Mouse (Mus musculus) embryonic facial prominence, embryonic 10.5 days (tissue): ENCODE data around the gene Zfp574. TPM values are rescaled to one million over a fixed set of nuclear protein-coding genes. Genes with fewer than 3 reads are reported as not detected.
A peak's percentile ranks its signal among the peaks of the same experiment; 100 is the strongest.

Experiments
- DNase-seq: peaks from one replicate; pipeline ENCODE4 v3.0.0-alpha.2; 2017; ENCODE audit warnings: low spot score
- H3K27ac ChIP-seq: fragments of 300-500 bp; sonication (generic); replicated peaks from 2 replicates; pipeline ENCODE4 v1.5.1; 2016; ENCODE audit warnings: mild to moderate bottlenecking
- H3K27me3 ChIP-seq: fragments of 300-500 bp; sonication (generic); replicated peaks from 2 replicates; pipeline ENCODE4 v1.6.1; 2016; ENCODE audit warnings: low read depth, mild to moderate bottlenecking; ENCODE audit not compliant: poor library complexity, severe bottlenecking
- H3K36me3 ChIP-seq: fragments of 300-500 bp; sonication (generic); replicated peaks from 2 replicates; pipeline ENCODE4 v1.6.1; 2016; ENCODE audit warnings: mild to moderate bottlenecking, moderate library complexity
- H3K4me1 ChIP-seq: fragments of 300-500 bp; sonication (generic); 2 replicates; pipeline ENCODE4 v1.6.1; 2016
- H3K4me3 ChIP-seq: fragments of 300-500 bp; sonication (generic); 2 replicates; pipeline ENCODE4 v1.5.1; 2016; ENCODE audit warnings: mild to moderate bottlenecking, moderate library complexity
- H3K9me3 ChIP-seq: fragments of 300-500 bp; sonication (generic); 2 replicates; pipeline ENCODE4 v1.6.1; 2016; ENCODE audit warnings: mild to moderate bottlenecking
- WGBS: fragments of 180-500 bp; shearing (Covaris S2); methylation state at CpG from one replicate; pipeline ENCODE4 v1.1.7; 2016; 5-methylcytosine and 5-hydroxymethylcytosine counted together
- polyA plus RNA-seq: library from polyadenylated mRNA; unstranded; fragments of >200 nt; fragmentation: Nextera tagmentation; extraction: Ambion mirVana; gene quantifications from 2 replicates; pipeline ENCODE4 v1.2.1, GENCODE M21; 2016

The Zfp574 gene
- polyA plus RNA-seq, 1 experiment from 2014 or later = 44.4 TPM

DNA sequence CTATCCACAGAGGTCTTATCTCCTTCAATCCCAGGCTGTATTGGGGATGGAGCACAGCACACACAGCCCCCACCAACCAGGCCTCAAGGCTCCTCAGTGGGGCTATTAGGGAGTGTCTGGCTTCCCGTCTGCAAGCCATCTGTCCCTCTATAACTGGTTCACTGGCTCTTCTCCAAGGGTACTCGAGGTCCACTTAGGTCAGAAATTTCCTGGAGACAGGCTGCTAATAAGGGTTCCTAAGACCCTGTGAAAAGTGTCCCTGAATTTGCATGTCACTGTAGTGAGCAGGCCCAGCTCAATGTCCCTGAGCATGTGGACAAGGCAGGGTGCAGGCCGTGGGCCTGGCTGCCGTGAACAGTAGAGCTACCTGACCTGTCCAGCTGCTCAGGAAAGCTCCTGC, 15.4 kb upstream of the Zfp574 start:
- peaks cover 97% of the 10 kb centered on the region for H3K36me3 ChIP-seq
- H3K9me3 ChIP-seq = no peaks in the 10 kb centered on the region; the same call in 1 of the 2 replicates
- 82% methylated on average over 4 of the region's 4 CpGs for WGBS

DNA sequence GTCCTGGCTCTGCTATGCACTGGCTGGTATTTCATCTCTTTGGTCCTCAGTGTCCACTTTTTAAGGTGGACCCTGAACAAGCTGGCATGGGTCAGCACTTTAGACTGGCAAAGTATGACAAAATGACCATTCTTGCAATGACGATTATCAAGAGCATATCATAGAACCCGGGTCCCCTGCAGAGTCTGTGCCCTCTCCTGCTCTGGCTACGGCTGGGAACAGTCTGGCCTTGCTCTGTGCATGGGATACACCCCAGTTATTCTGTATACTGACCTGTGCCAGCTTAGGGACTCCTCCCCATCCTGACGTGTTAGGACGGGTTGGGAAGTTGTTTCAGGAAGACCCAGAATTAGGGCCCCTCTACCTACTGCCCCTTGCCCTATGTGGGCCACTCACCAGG, 14.5 kb upstream of the Zfp574 start:
- Histone ChIP-seq H3K4me3 (no peak overlapping the region), H3K27me3 (no peaks in the 10 kb centered on the region), H3K27ac (no peak overlapping the region), H3K4me1 (no peaks in the 10 kb centered on the region), H3K36me3 (peaks cover 97% of the 10 kb centered on the region), H3K9me3 (no peaks in the 10 kb centered on the region; the same call in 1 of the 2 replicates)
- 91% methylated on average over 5 of the region's 5 CpGs for WGBS
- no peak for DNase-seq

More for the DNA sequence above, 15.4 kb upstream of the Zfp574 start:
- no peak for DNase-seq
- Histone ChIP-seq H3K4me1 (no peaks in the 10 kb centered on the region), H3K27me3 (no peaks in the 10 kb centered on the region), H3K27ac (no peak overlapping the region), H3K4me3 (no peak overlapping the region)

DNA sequence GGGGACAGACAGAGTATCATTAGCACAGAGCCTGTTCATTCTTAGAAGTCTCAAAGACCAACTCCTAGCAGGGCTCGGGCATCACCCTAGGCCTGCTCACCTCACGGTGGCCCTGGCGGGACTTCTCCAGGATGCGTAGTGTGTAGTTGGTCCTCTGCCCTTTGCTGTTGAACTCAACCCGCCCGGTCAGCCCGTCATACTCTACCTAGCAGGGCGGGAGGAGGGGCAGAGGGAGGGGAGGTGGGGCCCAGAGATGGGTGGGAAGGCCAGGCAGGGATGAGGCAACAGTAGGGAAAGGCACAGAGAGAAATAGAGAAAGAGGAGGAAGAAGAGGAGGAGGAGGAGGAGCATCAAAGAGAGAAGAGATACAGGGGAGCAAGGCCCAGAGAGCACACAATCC, 14.0 kb upstream of the Zfp574 start:
- no peaks in the 10 kb centered on the region for H3K27me3 ChIP-seq
- H3K9me3 ChIP-seq = no peaks in the 10 kb centered on the region; the same call in 1 of the 2 replicates
- H3K36me3 ChIP-seq = peaks cover 97% of the 10 kb centered on the region
- DNase-seq = no peak
- WGBS = 90% methylated on average over 8 of the region's 8 CpGs
- H3K4me1 ChIP-seq = no peaks in the 10 kb centered on the region
- H3K4me3 ChIP-seq = no peak overlapping the region
- no peak overlapping the region for H3K27ac ChIP-seq

DNA sequence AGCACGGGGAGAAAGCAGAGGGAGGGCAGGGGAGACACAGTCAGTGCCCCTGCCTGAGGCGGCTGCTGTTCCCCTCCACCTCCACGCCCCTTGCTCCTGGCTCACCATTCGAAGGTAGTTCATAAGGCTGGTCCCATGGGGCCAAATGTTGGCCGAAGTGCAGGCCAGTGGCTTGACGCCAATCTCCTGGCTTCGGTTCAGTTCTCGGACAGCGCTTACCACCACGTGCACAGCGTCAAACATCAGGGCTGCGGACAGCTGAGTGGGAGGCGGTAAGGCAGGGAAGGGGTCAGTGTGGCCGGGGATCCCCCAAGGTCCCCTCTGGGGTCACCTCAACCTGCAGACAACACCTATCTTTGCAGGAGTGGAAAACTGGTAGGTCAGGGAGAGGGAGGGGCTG, 13.5 kb upstream of the Zfp574 start:
- H3K36me3 ChIP-seq = peaks cover 97% of the 10 kb centered on the region
- 93% methylated on average over 14 of the region's 14 CpGs for WGBS
- no peak overlapping the region for H3K27ac ChIP-seq

DNA sequence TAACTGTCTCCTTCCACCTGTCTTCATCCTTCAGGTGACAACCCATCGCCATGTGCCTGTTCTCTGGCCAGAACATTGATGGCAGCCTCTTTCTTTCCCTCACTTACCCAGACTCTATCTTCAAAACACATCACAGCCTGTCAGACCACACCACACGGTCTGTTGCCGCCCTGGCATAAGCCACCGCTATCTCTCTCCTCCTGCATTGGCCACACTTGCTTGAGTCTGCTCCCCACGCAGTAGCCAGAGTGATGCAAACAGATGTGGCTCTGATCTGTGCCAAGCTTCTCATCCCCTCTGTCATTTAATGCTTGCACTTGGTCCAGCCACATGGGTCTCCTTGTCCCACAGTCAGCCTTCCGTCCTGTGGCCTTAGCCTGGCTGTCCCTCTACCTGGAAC, 9.0 kb upstream of the Zfp574 start:
- Histone ChIP-seq H3K27me3 (no peaks in the 10 kb centered on the region), H3K36me3 (peaks cover 98% of the 10 kb centered on the region), H3K4me3 (no peak overlapping the region), H3K9me3 (no peaks in the 10 kb centered on the region), H3K27ac (no peak overlapping the region), H3K4me1 (0 out of 2 replicates have a peak, but pooled peaks cover 1% of the 10 kb centered on the region)
- no peak for DNase-seq
- 94% methylated on average over 6 of the region's 6 CpGs for WGBS

More for the DNA sequence above, 13.5 kb upstream of the Zfp574 start:
- no peak for DNase-seq
- H3K9me3 ChIP-seq = no peaks in the 10 kb centered on the region; the same call in 1 of the 2 replicates
- H3K4me3 ChIP-seq = no peak overlapping the region
- no peaks in the 10 kb centered on the region for H3K27me3 ChIP-seq
- no peaks in the 10 kb centered on the region for H3K4me1 ChIP-seq

DNA sequence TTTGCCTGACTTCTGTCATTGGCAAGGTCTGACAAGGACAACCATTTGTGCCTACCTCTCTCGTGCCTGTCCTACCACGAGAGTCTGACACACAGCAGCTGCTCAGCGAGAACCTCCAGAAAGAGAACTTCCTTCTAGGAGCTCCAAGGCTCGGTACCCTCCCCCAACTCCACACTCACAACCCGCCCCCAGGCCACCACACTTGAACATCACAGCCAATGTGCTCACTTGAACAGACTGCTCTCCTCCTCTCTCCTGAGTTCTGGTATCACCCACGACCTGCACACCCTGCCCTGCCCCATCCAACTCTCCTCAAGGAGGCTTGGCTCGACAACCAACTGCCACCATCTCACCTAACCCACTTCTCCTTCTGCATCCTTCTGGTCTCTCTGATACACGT, 8.5 kb upstream of the Zfp574 start:
- WGBS = 87% methylated on average over 8 of the region's 8 CpGs
- DNase-seq = no peak
- Histone ChIP-seq H3K27me3 (no peaks in the 10 kb centered on the region), H3K36me3 (peaks cover 97% of the 10 kb centered on the region), H3K27ac (no peak overlapping the region), H3K4me3 (no peak overlapping the region), H3K9me3 (no peaks in the 10 kb centered on the region), H3K4me1 (peaks cover 7% of the 10 kb centered on the region; the same call in 1 of the 2 replicates)

DNA sequence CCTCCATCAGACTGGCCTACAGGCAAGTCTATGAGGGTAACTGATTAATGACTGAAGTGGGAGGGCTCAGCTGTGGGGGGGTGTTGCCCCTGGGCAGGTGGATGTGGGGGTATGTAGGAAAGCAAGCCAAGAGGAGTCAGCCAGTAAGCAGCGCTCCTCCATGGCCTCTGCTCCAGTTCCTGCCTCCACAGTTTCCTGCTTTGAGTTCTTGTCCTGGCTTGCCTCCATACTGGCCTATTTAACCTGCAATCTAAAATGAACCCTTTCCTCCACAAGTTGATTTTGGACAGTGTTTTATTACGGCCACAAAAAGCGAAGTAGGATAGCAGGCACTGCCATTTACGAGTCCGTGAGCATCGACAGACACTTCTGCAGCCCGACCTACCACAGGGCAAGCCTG, 5.0 kb upstream of the Zfp574 start:
- Histone ChIP-seq H3K36me3 (peaks cover 72% of the 10 kb centered on the region), H3K4me1 (peaks cover 41% of the 10 kb centered on the region), H3K9me3 (no peaks in the 10 kb centered on the region), H3K27ac (no peak overlapping the region), H3K4me3 (no peak overlapping the region), H3K27me3 (no peaks in the 10 kb centered on the region)
- DNase-seq = no peak
- 92% methylated on average over 7 of the region's 7 CpGs for WGBS

DNA sequence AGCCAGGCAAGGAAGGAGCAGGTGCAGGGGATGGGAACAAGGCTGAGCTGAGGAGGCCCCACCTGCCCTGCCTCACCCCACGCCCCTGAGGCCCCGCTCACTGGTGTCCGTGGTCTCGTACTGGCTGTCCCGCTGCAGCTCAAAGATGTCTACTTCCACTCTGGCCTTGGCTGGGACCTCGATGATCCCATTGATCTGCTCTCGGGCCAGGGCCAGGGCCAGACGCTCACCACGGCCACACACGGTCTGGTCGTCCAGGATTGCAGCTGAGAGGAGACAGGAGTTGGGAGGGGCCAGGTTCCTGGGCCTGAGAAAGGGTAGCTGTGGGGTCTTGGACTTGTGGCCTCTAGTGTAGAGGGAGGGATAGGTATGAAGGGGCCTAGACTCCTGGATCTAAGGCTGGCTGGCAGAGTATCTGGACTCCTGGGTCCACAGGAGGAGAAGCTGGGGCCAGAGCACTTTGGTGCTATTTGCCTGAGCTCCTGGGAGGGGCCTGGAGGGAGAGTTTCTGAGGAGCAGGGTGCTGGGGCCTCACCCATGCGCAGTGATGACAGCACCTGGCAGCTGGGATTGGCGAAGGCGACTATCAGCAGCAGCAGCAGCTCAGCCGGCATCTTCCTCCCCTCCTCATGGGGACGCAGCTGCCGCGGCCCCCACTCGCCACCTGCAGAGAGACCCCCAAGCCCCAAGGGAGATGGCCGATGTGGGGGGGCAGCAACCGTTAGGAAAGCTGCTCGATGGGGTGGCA, 4.3 kb upstream of the Zfp574 start:
- no peak for DNase-seq
- Histone ChIP-seq H3K27me3 (no peaks in the 10 kb centered on the region), H3K4me1 (peaks cover 48% of the 10 kb centered on the region), H3K4me3 (0 out of 2 replicates have a peak overlapping the region, but pooled peaks have one; percentile 11), H3K27ac (no peak overlapping the region), H3K36me3 (peaks cover 64% of the 10 kb centered on the region), H3K9me3 (no peaks in the 10 kb centered on the region)
- 89% methylated on average over 22 of the region's 22 CpGs for WGBS

DNA sequence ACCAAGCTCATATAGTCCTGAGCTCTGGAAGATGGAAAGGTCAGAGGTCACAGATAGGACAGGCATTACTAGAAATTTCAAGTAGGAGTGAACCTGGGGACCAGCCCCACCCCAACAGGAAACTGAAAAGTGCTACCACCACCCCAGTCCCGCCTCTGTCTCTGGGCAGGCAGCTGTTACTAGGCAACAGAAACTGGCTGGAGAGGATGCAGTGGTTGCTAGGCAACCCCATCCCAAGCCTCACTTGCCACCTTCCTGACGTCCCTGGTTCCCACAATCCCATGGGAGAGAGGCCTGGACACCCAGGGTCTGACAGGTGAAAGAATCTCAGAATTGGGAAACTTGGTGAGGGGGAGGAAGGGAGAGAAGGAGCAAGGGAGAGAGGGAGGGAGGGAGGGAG, 3.6 kb upstream of the Zfp574 start:
- 19% methylated on average over 2 of the region's 2 CpGs for WGBS
- peaks cover 58% of the 10 kb centered on the region for H3K36me3 ChIP-seq
- H3K4me3 ChIP-seq = peak overlapping the region; percentile 11; the same call in 1 of the 2 replicates
- no peaks in the 10 kb centered on the region for H3K27me3 ChIP-seq
- no peaks in the 10 kb centered on the region for H3K9me3 ChIP-seq
- DNase-seq = peak; percentile 34
- no peak overlapping the region for H3K27ac ChIP-seq
- peaks cover 54% of the 10 kb centered on the region for H3K4me1 ChIP-seq

DNA sequence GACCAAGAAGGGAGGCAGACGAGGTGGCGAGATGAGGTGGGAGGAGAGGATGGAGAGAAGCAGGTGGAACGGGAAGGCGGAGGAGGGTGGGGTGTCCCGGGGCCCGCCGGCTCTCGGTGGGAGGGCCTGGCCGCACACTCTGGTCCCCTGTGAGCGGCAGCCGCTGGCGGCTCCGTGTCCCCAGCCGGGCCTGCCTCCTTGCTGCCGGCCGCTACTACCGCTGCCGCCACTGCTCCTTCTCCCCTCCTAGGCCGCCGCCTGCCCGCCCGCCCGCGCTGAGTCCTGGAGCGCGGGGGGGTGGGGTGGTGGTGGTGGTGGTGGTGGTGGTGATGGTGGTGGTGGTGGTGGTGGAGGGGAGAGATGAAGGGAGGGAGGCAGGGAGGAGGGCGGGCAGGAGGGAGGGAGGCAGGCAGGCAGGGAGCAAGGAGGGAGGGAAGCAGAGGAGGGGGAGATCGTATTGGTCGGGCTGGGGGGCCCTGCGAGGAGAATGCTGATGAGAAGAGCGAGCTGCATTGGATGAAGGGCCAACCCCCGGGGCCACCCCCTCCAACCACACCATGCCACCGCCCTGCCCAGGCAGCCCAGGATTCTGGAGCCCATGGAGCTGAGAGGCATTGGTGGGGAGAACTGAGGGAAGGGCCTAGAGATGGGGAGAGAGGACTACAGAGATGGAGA, 486 bp downstream of the Zfp574 start:
- peak; percentile 82 for DNase-seq
- peaks cover 72% of the 10 kb centered on the region for H3K4me1 ChIP-seq
- peak overlapping the region; percentile 82 for H3K4me3 ChIP-seq
- H3K27me3 ChIP-seq = no peaks in the 10 kb centered on the region
- WGBS = under 1% methylated on average over 32 of the region's 33 CpGs
- peak overlapping the region; percentile 95 for H3K27ac ChIP-seq
- H3K9me3 ChIP-seq = no peaks in the 10 kb centered on the region
- H3K36me3 ChIP-seq = peaks cover 18% of the 10 kb centered on the region

DNA sequence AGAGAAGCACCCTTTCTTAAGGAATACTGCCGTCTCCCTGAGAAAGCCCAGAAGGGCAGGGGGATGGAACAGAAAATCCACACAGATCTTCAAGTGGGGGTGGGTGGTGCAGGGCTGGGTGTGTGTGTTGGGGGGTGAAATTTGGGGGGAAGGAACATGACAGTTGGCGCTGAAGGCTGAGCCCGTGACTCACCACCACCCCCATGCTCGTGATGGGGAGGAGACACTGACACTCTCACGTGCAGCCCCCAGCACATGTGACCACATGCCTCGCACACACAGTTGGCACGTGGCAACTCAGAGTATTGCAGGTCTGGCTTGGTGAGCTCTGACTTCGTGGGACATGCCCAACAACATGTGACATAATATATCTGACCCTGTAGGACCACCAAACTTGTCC, 1.6 kb downstream of the Zfp574 start:
- no peaks in the 10 kb centered on the region for H3K27me3 ChIP-seq
- H3K36me3 ChIP-seq = peaks cover 11% of the 10 kb centered on the region
- no peak overlapping the region for H3K4me3 ChIP-seq
- 82% methylated on average over 8 of the region's 8 CpGs for WGBS
- no peaks in the 10 kb centered on the region for H3K9me3 ChIP-seq
- no peak for DNase-seq
- H3K27ac ChIP-seq = peak overlapping the region; percentile 95
- peaks cover 76% of the 10 kb centered on the region for H3K4me1 ChIP-seq

DNA sequence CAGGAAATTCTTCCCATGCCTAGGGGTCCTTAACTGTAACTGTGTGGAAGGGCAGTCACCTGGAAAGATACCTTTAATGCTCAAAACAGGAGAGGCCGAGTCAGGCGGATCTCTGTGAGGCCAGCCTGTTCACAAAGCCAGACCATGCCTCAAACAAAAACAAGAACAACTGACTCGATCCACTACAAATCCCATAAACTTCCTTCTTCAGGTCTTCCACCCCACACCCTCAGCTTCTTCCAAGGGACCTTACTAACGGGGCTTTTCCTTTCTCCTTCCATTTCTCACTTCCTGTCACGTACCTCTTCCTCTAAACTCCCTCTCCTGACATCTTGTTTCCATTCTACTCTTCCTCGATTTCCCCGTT, 3.9 kb downstream of the Zfp574 start:
- H3K9me3 ChIP-seq = no peaks in the 10 kb centered on the region
- H3K27ac ChIP-seq = peak overlapping the region; percentile 94
- 20% methylated on average over 7 of the region's 7 CpGs for WGBS
- no peak for DNase-seq
- peak overlapping the region; percentile 79 for H3K4me3 ChIP-seq
- H3K36me3 ChIP-seq = peaks cover 26% of the 10 kb centered on the region
- H3K27me3 ChIP-seq = no peaks in the 10 kb centered on the region
- peaks cover 61% of the 10 kb centered on the region for H3K4me1 ChIP-seq
